Mouse (Mus musculus) activated CD4-positive, CD25-positive, alpha-beta regulatory T cell, adult 9 weeks (primary cell): ENCODE results near the gene Mrpl43. TPM values are rescaled to one million over a fixed set of nuclear protein-coding genes. Genes with fewer than 3 reads are reported as not detected.

ENCODE experiments used
- polyA plus RNA-seq: library from polyadenylated mRNA; unstranded; fragments of 100-300 nt; shearing (Covaris generic); gene quantifications from one replicate; pipeline ENCODE4 v1.2.1, GENCODE M21; 2017

The Mrpl43 gene
- 74.3 TPM for polyA plus RNA-seq

DNA sequence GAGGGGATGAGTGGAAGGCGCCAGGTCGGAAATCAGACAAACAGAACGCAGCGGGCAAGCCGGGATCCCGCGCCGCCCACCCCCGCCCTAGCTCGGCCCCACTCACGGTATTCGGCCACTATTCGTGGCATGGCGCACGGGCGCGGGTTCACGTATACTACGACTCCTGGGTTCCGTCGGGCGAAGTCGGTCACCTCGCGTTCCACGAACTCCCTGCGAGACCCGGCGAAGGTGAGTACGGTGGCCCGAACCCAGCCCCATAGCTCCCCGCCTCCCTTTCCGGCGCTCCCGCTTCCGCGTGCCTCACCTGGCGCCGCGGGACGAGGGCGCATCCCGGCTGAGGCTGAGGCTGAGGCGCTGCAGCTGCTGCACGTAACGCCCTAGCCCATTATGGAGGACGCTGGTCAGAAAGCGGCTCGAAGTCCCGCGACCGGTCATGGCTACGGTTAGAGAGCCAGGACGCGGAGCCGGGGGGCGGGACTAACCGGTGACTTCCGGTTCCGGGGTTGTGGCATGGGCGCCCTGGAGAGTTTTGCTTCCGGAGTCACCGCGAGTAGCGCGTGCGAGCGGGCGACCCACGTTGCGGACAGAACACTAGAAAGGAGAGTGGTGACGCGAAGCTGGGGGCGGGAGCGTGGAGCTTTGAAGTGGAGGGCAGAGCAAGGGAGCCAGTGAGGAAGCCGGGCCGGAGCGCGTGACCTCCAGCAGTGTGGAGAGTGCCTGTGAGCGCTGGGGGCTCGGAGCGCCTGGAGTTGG, at the start of gene Mrpl43:
TSS of gene Mrpl43 (minus strand) at position 486 of the 756 bp plus-strand sequence.

DNA sequence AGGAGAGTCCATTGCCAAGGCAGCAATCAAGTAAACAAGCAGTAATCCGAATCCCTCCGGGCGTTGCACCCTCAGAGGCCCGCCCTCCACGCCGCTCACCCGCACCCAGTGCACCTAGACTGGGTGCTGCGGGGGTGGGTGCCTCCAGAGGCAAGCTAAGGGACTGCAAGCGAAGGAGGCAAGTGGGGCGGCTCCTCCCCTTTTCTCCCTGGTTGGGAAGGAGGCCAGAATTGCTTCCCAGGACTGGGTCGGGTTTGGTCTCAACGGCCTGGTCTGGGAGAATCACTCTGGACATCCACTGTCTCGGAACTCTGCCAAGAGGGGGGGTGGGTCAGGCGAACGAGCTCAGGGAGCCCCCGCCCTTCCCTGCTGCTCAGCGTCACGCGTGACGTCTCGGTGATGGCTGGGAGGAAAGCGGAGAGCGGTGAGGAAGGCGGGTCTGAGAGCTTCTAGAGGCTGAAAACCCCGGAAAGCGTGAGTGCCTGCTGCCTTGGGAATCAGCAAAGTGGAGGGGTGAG, 41.2 kb upstream of the Mrpl43 start, which contains the start of gene Sfxn3:
TSS of gene Sfxn3 (plus strand) at position 87 of the 518 bp plus-strand sequence.

GRCm38 (mm10) chr19:45045651-45046050, 39.4 kb upstream of the Mrpl43 start, which contains the start of gene Pdzd7:
TSS of gene Pdzd7 (minus strand) at chr19:45045717.

DNA sequence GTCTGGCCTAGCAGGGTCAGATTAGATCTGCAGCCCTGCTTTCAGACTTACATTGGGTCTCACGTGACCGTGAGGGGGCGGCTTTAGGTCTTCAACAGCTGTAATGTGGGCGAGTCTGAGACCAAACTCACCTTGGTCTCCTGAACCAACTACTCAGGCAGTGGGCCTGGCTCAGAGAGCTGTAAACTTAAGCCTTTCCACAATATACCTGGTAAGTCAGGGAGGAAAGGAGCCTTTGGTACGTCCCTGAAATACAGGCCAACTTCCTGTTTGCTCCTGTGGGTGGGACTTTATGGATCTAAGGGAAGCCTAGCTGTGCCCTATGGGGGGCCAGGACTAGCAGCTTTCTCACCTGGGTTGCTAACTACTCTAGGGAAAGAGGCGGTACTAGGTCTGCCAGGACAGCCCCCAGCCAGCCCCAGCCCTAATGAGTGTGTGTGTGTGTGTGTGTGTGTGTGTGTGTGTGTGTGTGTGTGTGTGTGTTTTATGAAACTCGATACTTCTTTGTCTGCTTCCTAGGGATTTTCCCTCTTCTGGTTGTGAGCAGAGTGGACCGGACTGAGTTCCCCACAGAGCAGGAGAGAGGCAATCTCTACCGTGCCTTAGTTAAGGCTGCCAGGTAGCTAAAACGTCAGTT, 8.2 kb upstream of the Mrpl43 start, which contains the start of gene Lzts2:
TSS of gene Lzts2 (plus strand) at position 80 of the 637 bp plus-strand sequence.

GRCm38 (mm10) chr19:45005444-45005843, 798 bp downstream of the Mrpl43 start, which contains the start of gene Twnk:
TSS of gene Twnk (plus strand) at chr19:45005663.

GRCm38 (mm10) chr19:44988831-44989566, 17.2 kb downstream of the Mrpl43 start, which contains the start of gene Sema4g:
TSS of gene Sema4g (plus strand) at chr19:44989101.

Other genes with a start within 250 kb of the Mrpl43 start
- 53.2 TPM for gene Slf2, start 75.3 kb downstream of the Mrpl43 start, polyA plus RNA-seq
- gene Sema4g, start 17.3 kb downstream of the Mrpl43 start, polyA plus RNA-seq, result not detected
- gene Twnk, start 779 bp downstream of the Mrpl43 start, polyA plus RNA-seq, result 17.4 TPM
- 3.8 TPM for gene Lzts2, start 8.0 kb upstream of the Mrpl43 start, polyA plus RNA-seq
- not detected for gene Pdzd7, start 39.3 kb upstream of the Mrpl43 start, polyA plus RNA-seq
- gene Sfxn3, start 41.1 kb upstream of the Mrpl43 start, polyA plus RNA-seq, result 76.5 TPM
- gene Kazald1, start 68.8 kb upstream of the Mrpl43 start, polyA plus RNA-seq, result 0.33 TPM
- not detected for gene Tlx1, start 144.2 kb upstream of the Mrpl43 start, polyA plus RNA-seq
- gene Lbx1, start 229.4 kb upstream of the Mrpl43 start, polyA plus RNA-seq, result not detected